In genomic region chr13:17245936-17246335, GRCm38 (mm10) we compare ENCODE assay signal across 20 mouse cellular contexts.
"Had no signal": no experiment of that assay in that cellular context is flagged by ENCODE, and none has a peak within 500 bp of the region (broad histone marks: within the 10 kb centered on the region; RNA-seq: fewer than 3 reads in every experiment).

No protein-coding gene starts in this region.

- H3K27ac ChIP-seq: heart, embryonic 10.5 days; hindbrain, embryonic 13.5 days; hindbrain, embryonic 15.5 days; hindbrain, postnatal 0 days; kidney, embryonic 15.5 days; kidney, postnatal 0 days; limb, embryonic 13.5 days; limb, embryonic 15.5 days; liver, embryonic 13.5 days; liver, embryonic 15.5 days had no signal

- DNase-seq: heart, postnatal 10 days; kidney, adult 11 months; kidney, adult 2 months; kidney, adult 9 months; kidney, postnatal 14 days; kidney, postnatal 36 days; layer of hippocampus, adult 9-11 months; layer of hippocampus, postnatal 36 days; left cerebral cortex, postnatal 4 days; liver, embryonic 13.5 days had no signal

- H3K4me3 ChIP-seq: heart, embryonic 10.5 days; heart, embryonic 12.5 days; hindbrain, embryonic 13.5 days; hindbrain, embryonic 15.5 days; kidney, embryonic 15.5 days; limb, embryonic 13.5 days; limb, embryonic 15.5 days; liver, embryonic 13.5 days; liver, embryonic 15.5 days had no signal
